Mouse (Mus musculus) CD8-positive naive resting alpha-beta T cell, adult 2 months (primary cell): ENCODE measurements around the gene Nkiras1.

ENCODE experiments used
- DNase-seq, 2 experiments: peaks; one replicate each; pipeline ENCODE4 v3.0.0; 2022; ENCODE audit warnings: low read depth in 2 of 2, low spot score in 2 of 2

Nkiras1 gene

DNA sequence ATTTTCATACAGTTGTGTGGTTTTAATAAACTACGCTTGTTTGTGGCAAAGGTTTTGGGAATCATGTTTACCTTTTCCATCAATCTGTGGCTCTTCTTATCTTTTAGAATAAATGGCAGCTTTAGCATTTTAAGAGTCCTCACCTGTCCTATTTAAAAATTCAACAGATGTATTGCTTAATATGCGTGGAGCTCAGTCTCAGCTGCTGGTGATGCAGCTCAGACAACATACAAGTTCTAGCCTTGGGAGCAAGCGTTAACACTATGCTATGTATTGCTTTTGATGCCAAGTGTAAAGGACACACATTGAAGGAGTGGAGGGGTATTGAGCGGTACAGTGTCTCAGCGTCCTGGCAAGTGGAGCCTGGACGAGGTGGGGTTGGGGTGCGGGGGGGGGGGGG, 730 bp downstream of the Nkiras1 start:
- DNase-seq, result no peak

DNA sequence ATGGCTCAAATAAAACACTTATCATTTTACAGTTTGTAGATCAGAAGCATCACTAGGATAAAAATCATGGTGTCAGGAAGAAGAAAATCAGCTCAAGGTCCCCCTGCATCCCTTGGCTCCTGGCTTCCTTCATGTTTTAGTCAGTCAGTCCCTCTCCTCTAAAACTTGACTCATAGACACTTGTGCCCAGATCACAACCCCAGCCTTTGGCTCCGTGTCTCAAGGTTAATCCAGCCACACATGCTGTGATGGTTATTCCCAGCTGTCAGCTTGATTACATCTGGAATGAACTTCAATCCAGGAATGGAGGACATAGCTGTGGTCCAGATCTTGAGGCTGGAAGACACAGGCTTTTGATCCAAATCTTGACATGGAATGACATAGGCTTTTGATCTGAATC, 3.6 kb downstream of the Nkiras1 start:
- no peak for DNase-seq

DNA sequence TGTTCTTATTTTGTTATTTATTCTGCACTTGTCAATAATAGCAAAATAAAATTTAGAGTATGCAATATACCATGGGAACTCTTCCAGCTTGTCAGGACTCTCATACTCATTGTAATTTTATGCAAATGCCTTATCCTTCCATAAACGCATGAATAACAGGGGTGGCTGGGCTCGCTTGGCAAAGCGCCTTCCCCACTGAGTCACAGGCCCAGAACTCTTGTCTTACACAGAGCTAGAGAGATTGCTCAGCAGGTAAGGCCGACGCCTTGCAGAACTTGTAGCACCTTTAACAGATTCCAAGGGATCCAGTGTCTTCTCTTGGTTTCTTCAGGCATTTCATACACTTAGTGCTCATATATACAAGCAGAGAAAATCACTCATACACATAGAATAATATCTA, 9.4 kb downstream of the Nkiras1 start:
- DNase-seq, result no peak

DNA sequence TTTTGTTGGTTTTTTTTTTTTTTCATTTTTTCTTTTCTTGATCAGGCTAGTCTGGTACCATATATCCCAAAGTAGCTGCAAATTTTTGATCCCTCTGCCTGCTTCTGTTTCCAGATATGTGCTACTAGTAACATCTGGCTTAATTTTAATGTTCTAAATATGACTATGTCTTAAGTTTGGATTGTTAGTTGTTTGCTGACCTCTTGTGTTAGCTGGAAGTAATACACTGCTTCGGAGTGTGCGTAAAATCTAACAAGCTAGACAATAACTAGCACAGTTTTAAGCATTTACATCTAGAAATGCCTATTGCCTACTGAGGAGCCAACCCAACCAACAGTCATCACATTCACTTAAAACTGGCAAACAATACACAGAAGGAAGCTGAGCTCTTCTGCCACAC, 13.6 kb downstream of the Nkiras1 start:
- no peak for DNase-seq

DNA sequence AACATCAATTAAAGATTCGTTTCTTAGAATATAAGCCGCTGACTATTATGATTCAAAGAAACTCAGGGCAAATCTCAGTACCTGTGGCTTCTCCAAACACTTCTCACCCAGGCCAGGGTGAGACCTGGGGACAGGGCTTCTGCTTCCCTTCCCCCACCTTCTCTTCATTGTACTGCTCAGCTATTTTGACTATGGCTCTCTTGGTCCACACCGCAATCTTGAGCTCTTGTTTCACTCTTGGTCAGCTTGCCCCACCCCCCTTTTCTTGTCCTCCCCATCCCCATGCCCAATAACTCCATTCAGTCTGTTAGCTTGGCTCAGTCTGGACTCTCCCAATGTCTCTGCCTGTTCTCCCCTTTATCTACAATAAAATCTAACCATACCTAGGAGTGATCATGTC, 14.5 kb downstream of the Nkiras1 start:
- no peak for DNase-seq

DNA sequence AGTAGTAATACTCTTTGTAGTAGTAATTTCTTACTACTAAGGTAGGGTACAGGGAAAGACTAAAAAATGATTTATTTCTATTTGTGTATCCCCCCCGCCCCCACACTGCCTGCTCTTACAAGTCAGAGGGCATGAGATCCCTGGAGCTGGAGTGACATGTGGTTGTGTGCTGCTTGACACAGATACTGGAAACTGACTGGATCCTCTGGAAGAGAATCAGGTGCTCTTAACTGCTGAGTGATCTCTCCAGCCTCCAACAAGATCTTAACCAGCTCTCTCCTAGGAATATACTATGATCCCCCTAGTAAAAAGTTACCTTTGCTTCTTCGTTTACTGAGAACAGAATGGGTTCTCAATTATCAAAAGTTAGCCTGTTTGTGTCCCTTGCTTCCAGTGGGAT, 15.5 kb downstream of the Nkiras1 start:
- no peak for DNase-seq

DNA sequence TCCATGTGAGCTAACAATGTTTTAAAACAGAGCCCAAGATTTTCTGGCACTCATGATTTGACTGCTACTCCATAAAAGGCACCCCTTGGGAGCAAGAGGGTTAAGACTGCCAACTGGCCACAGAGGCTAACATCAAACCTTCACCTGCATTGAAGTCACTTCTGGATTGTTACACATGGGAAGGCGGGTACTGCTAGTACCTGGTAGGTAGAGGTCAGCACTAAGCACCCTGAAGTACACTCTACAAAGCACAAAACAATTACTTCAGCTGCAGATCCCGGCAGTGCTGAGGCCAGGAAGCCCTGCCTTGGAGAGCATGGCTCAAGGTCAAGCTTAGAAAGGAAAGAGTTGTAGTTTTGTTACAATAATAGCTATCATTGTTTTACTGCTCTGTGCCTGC, 16.5 kb downstream of the Nkiras1 start:
- DNase-seq, result no peak

DNA sequence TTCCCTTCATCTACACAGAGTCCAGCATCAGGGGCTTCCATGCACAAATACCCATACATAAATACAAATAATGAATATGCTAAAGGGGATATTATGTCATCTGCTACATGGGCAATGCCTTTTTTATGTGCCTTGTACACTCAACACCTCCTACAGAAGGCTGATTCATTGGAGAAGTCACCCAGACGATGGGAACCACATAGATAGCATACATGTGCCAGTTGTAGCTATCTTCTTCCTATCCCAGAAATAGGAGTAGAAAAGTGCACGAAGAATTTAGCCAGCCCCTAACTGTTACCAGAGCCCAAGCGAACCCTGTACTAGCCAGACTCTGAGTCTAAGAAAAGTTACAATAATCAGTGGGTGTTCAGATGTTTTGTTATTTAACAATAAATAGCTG, 21.2 kb downstream of the Nkiras1 start:
- no peak for DNase-seq

DNA sequence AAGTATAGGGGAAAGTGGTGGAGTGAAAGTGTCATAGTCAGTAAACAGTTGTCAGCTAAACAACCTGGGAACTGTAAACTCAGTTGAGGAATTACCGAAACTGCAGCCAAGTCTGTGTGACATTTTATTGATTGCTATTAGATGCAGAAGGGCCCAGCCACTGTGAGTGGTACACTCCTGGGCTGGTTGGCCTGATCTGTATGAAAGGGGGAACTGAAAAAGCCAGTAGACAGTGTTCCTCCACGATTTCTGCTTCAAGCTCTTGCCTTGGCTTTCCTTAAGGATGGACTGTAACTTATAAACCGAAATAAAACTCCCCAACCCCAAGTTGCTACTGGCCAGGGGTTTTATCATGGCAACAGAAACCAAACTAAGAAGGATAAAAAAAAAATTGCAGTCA, 21.6 kb downstream of the Nkiras1 start:
- DNase-seq, result no peak

DNA sequence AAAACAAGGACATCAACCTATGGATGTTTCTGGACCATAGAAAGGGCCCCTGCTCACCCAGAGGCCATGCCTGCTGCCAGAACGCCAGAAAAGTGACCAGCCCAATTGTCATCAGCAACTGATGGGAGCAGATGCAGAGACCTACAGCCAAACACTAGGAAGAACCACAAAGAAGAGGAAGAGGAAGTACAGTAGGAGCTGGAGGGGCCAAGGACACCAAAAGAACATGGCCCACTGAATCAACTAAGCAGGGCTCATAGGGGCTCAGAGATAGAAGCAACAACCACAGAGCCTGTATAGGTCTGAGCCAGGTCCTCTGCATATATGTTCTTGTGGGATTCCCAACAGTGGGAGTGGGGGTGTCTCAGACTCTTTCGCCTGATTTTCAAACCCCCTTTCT, 26.5 kb downstream of the Nkiras1 start:
- no peak for DNase-seq

DNA sequence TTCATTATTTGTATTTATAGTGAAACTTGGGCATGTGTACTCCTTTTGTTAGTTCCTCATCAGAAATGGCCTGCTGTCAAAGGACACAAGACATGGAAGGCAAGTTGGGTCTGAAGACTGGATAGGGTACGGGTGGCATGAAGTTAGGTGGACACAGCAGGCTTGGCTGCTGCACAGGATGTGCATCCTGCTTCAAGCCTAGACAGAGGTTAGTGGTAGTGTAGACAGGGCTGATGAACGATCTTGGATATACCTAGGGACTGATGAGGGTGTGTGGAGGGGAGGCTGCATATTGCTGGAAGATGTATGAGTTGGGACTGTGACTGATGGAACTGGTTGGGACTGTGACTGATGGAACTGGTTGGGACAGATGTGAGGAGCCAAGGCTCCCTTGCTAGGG, 27.9 kb downstream of the Nkiras1 start:
- DNase-seq, result no peak

DNA sequence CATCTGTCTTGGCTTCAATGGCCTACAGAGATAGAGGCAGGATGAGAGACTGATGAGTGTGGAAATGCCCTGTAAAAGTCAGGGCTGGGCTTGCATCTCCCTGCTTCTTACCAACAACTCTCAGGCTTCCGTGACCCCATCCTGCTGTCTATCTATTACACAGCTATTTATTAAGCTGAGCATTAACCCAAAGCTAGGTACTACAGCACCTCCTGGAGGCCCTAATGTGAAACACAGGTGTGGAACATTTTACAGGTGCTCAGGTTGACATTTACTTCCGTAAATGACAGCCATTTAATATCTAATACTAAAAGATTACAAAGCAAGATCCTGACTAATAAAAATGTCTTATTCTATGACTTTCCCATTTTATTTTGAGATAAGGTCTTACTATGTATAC, 29.7 kb downstream of the Nkiras1 start:
- no peak for DNase-seq

DNA sequence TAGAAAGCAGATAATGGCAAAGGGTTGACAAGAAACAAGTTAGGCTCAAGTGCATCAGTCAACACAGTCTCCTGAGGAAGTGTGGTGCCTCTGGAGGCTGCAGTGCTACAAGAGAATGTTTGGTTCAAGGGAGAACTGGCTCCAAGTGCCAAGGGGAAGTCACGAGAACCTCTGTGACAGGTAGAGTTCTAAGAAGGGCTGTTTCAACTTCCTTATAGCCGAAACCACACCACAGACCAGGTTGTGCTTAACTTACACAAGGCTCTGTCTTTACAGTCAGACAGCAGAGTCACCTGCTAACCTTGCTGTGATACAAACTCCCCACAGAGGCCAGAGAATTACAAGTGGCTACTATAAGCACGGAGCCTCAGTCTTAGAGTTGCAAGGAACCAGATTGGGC, 30.7 kb downstream of the Nkiras1 start:
- peak in 1 of 2 experiments; percentile 27 for DNase-seq

DNA sequence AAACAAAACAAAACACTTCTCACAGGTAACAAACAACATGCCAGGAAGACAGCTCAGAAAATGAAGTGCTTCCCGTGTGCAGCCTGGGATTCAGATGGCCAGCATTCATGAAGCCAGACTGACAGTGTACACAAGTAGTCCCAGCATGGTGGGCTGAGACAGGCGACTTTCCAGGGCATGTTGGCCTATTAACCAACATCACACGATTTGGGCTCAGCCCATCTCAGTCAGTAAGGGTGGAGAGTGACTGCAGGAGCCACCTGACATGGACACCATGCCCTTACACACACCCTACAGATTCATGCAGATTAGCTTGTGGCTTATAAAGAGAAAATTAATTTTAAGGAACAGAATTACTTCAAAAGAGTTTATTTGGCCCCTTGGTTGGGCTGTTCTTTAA, 31.8 kb downstream of the Nkiras1 start:
- DNase-seq, result no peak

DNA sequence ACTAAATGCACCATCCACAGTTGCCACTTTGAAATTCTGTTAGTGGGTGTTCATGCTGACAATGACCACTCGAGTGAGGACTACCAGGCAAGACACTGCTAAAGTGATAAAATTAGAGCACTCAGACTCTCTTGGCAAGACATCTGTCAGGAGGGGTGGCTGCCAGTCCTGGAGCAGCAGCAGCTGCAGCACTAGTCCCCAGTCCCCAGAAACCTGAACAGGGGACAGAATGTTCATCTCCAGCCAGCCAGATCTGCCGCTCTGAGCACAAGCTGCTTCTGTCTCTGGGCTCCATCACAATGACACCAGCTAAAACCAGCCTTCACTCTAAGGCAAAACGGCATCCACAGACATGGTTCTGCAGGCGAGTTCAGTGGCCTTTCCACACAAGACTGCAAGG, 32.3 kb downstream of the Nkiras1 start:
- DNase-seq, result no peak

DNA sequence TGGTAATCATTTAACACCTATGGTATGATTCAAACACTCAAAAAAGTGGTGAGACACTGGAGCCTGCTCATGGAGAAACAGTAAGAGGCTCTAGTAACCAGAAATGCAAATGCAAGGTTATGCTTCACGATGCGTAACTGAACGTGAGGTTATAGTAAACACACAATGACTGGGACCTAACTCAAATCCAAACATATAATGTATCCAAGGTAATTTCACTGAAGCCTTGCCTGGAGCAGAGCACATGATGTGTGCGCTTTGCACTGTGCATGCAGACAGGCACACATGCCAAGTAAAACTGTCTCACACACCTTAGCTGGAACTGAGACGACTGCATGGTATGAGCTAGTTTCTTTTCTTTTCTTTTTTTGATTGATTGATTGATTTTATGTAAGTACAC, 33.2 kb downstream of the Nkiras1 start:
- no peak for DNase-seq

DNA sequence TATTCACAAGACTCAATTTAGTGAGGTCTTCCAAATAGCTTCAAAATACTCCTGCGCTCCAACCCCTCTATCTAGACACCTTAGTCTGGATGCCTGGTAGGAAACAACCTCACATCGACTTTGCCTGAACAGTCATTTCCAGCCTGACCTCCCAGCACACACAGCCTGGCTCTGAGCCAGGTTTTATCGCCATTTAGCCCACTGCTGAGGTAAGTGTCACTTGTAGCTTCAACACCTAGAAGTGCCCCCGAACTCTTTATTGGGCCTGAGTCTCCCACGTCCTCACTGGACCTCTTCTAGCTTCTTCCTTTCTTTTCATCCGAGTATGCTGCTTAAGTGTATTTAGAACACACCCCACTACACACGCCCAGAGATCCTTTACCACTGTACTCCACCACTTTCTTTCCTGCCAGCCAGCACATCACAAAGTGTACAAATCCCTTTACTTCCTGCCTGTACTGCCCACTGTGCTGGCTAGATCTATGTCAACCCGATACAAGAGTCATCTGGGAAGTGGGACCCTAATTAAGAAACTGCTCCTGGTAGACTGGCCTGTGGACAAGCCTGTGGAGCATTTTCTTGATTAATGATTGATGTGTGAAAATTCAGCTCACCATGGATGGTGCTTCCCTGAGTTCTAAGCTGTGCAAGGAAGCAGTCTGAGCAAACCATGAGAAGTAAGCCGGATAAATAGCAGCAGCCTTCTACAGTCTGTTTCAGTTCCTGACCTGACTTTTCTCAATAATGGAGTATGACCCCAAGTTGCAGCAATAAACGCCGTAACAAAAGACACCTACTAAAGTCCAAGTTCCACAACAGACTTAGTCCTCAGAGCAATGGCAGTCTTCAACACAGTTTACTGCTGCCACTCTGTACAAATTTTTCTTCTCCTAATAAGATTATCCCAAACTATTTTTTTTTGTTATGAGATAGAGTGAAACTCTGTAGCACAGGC, 46.8 kb downstream of the Nkiras1 start:
- no peak for DNase-seq

DNA sequence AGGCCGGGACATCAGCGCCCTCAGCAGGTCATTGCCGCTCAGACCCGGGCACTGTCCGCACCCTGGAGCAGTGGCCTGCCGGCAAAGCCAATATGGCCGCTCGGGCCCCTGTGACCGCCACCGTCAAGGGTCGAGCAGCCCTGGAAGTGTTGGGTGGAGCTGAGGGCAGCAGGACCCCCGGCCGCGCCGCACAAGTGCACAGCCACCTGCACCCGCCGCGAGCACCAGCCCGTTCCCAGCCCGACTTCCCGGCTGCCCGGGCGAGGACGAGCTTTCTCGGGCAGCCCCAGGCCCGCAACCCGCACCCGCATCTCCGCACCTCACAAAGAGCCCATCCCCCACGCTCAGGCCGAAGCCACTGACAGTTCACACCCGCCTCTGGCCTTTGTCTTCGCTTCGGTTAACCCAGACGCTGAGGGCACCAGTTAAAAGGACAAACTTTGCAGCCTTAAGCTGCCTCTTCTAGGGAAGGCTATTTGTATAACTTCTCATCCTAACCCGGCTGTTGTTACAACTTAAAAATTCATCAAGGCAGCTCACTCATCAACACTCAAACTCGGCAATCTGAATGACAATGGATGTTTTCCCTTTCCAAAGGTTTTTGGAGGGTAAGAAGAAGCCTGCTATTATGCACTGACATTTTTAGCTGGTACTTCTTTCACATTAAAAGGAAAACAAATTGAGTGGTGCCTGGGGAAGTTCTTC, 56.2 kb downstream of the Nkiras1 start:
- DNase-seq, result no peak

DNA sequence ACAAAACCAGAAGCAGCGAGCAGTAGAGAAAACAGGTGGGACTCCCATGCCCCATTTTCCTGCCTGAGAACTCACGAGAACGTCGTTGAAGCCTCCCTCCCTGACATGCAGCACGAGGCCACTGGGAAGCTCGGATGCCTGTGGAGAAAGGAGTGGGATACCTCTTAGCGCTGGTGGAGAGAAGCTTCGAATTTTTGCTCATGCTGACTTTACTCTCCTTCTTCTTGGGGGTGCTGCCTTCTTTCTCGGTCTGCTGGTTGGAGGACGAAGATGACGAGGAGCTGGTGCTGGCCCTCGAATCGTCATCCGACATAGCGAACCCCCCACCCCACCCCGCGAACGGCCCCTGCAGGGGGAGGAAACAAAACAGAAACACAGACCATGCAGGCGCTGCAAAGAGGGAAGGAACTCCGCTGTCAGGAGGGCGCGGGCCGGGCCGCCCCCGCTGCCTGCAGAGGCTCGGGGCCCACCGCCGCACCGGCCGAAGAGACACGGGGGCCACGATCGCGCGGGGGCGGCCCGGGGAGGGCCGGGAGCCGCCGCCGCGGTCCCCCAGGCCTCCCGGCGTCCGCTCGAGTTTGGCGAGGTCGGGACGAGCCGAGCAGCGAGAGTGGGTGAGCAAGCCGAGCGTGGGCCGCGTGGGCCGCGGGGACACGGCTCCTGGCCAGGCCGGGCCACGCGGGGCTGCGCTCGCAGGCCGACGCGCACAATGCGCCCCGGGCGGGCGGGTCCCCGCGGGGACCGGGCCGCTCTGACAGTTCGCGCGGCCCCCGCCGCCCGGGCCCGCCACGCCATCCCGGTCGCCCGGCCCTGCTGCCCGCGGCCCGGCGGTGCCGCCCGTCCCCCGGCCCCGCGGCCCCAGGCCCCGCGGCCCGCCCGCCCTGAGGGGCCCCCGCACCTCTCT, 60.1 kb downstream of the Nkiras1 start:
- peak; percentile 3 to 36 for DNase-seq

DNA sequence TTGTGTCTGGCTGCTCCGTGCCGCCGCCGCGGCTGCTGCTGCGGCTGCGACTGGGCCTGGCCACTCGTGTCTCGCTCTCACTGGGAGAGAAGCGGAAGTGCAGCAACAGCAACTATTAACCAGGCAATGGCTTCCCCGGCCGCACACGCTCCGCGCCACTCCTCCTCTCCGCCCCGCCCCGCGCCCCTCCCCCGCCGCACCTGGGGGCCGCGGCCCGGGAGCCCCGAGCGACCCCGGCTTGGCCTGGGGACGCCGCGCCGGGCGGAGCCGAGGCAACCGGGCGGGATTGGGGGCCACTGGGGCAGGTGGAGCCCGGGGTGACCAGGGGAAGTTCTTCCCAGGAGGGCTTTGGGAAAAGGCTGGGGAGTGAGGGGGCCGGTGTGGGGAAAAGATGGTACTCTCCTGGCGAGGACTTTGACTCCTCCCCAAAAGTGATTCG, 60.8 kb downstream of the Nkiras1 start, which contains the start of gene Ube2e1:
Gene Ube2e1, minus strand, starts transcription at position 167 of the 439 bp plus-strand sequence.
- peak; percentile 52 to 61 for DNase-seq
